Mouse (Mus musculus) E14TG2a.4 (cell line): Measurements from ENCODE around the gene Kif2c.

Experiments used
- H3K27me3 ChIP-seq: 2 replicates; pipeline ENCODE4 v1.6.1; 2014; ENCODE audit warnings: low read length, control low read depth; ENCODE audit not compliant: insufficient read depth
- H3K36me3 ChIP-seq: 2 replicates; pipeline ENCODE4 v1.6.1; 2014; ENCODE audit warnings: low read length, control low read depth; ENCODE audit not compliant: insufficient read depth
- H3K4me1 ChIP-seq: replicated peaks from 2 replicates; pipeline ENCODE4 v1.6.1; 2014; ENCODE audit warnings: low read depth, low read length, control low read depth
- H3K4me3 ChIP-seq: replicated peaks from 2 replicates; pipeline ENCODE4 v1.5.1; 2014; ENCODE audit warnings: mild to moderate bottlenecking, low read length
- H3K9me3 ChIP-seq: 2 replicates; pipeline ENCODE4 v1.6.1; 2014; ENCODE audit warnings: low read length, control low read depth
- CTCF ChIP-seq: conservative IDR thresholded peaks from 2 replicates; pipeline ENCODE4 v1.5.1; 2014; ENCODE audit warnings: low read length
- NANOG ChIP-seq: IDR thresholded peaks from 2 replicates; pipeline ENCODE4 v1.6.1; 2014; ENCODE audit warnings: borderline replicate concordance, low read length, mixed read lengths
- POU5F1 ChIP-seq: IDR thresholded peaks from 2 replicates; pipeline ENCODE4 v1.6.1; 2014; ENCODE audit warnings: low read length, borderline replicate concordance

Kif2c gene

GRCm38 (mm10) chr4:117220741-117221515 is 38.5 kb upstream of the Kif2c start:
- Histone ChIP-seq H3K4me1 (peaks cover 18% of the 10 kb centered on the region), H3K27me3 (0 out of 2 replicates have a peak, but pooled peaks cover 3% of the 10 kb centered on the region), H3K9me3 (no peaks in the 10 kb centered on the region), H3K4me3 (no peak overlapping the region), H3K36me3 (no peaks in the 10 kb centered on the region)
- TF ChIP-seq NANOG (no peak), POU5F1 (no peak), CTCF (no peak)

- Histone ChIP-seq H3K4me1 (peaks cover 17% of the 10 kb centered on the region), H3K9me3 (no peaks in the 10 kb centered on the region), H3K4me3 (no peak overlapping the region), H3K36me3 (no peaks in the 10 kb centered on the region), H3K27me3 (peaks cover 6% of the 10 kb centered on the region; the same call in 1 of the 2 replicates)
- TF ChIP-seq CTCF (peak; percentile 93), POU5F1 (no peak), NANOG (no peak)
Measured at GRCm38 (mm10) chr4:117218517-117219219, 36.2 kb upstream of the Kif2c start.

GRCm38 (mm10) chr4:117217029-117217428 is 34.6 kb upstream of the Kif2c start:
- peaks cover 6% of the 10 kb centered on the region; the same call in 1 of the 2 replicates for H3K27me3 ChIP-seq
- H3K4me1 ChIP-seq = peaks cover 30% of the 10 kb centered on the region
- no peak for TF ChIP-seq NANOG
- TF ChIP-seq CTCF = no peak
- H3K9me3 ChIP-seq = no peaks in the 10 kb centered on the region
- no peak overlapping the region for H3K4me3 ChIP-seq
- H3K36me3 ChIP-seq = no peaks in the 10 kb centered on the region

- no peaks in the 10 kb centered on the region for H3K9me3 ChIP-seq
- no peaks in the 10 kb centered on the region for H3K36me3 ChIP-seq
- H3K4me1 ChIP-seq = peaks cover 41% of the 10 kb centered on the region
- H3K4me3 ChIP-seq = peak overlapping the region; percentile 61
- peaks cover 6% of the 10 kb centered on the region; the same call in 1 of the 2 replicates for H3K27me3 ChIP-seq
- TF ChIP-seq CTCF (no peak), NANOG (no peak), POU5F1 (no peak)
Measured at GRCm38 (mm10) chr4:117214250-117214649, 31.8 kb upstream of the Kif2c start.

- TF ChIP-seq CTCF (peak; percentile 91), NANOG (no peak), POU5F1 (peak; percentile 15; the same call in 1 of the 2 replicates)
- H3K9me3 ChIP-seq = no peaks in the 10 kb centered on the region
Measured at GRCm38 (mm10) chr4:117210147-117211074, 28.0 kb upstream of the Kif2c start.

GRCm38 (mm10) chr4:117209592-117209991 is 27.2 kb upstream of the Kif2c start:
- H3K4me3 ChIP-seq = no peak overlapping the region
- H3K9me3 ChIP-seq = no peaks in the 10 kb centered on the region
- TF ChIP-seq CTCF (no peak), NANOG (no peak), POU5F1 (no peak)

More at GRCm38 (mm10) chr4:117210147-117211074, 28.0 kb upstream of the Kif2c start:
- H3K27me3 ChIP-seq = peaks cover 3% of the 10 kb centered on the region; the same call in 1 of the 2 replicates
- no peak overlapping the region for H3K4me3 ChIP-seq
- H3K36me3 ChIP-seq = no peaks in the 10 kb centered on the region
- H3K4me1 ChIP-seq = peaks cover 35% of the 10 kb centered on the region

GRCm38 (mm10) chr4:117202992-117203354 is 20.5 kb upstream of the Kif2c start:
- TF ChIP-seq CTCF = no peak
- H3K4me3 ChIP-seq = no peak overlapping the region

More at GRCm38 (mm10) chr4:117209592-117209991, 27.2 kb upstream of the Kif2c start:
- Histone ChIP-seq H3K4me1 (peaks cover 35% of the 10 kb centered on the region), H3K27me3 (no peaks in the 10 kb centered on the region), H3K36me3 (no peaks in the 10 kb centered on the region)

GRCm38 (mm10) chr4:117202046-117202991 is 19.9 kb upstream of the Kif2c start:
- no peaks in the 10 kb centered on the region for H3K36me3 ChIP-seq
- H3K4me1 ChIP-seq = no peaks in the 10 kb centered on the region
- H3K27me3 ChIP-seq = no peaks in the 10 kb centered on the region
- peaks cover 38% of the 10 kb centered on the region for H3K9me3 ChIP-seq
- H3K4me3 ChIP-seq = no peak overlapping the region
- TF ChIP-seq NANOG = no peak
- peak; percentile 48 for TF ChIP-seq CTCF

More at GRCm38 (mm10) chr4:117202992-117203354, 20.5 kb upstream of the Kif2c start:
- no peaks in the 10 kb centered on the region for H3K4me1 ChIP-seq
- no peaks in the 10 kb centered on the region for H3K27me3 ChIP-seq
- peaks cover 38% of the 10 kb centered on the region for H3K9me3 ChIP-seq
- H3K36me3 ChIP-seq = no peaks in the 10 kb centered on the region
